Mouse (Mus musculus) limb, embryonic 12.5 days (tissue): Measurements from ENCODE around the gene Tnp2. TPM values are rescaled to one million over a fixed set of nuclear protein-coding genes. Genes with fewer than 3 reads are reported as not detected.

Experiments used
- ATAC-seq: fragments of 200-750 bp; cut with Nextera tagmentation; 2 replicates; pipeline ENCODE4 v1.8.0; 2017; ENCODE audit warnings: low read depth, moderate TSS enrichment; ENCODE audit not compliant: insufficient number of reproducible peaks, insufficient read depth, low FRiP score, low TSS enrichment
- H3K27ac ChIP-seq: fragments of 300-500 bp; sonication (generic); 2 replicates; pipeline ENCODE4 v1.5.1; 2016; ENCODE audit warnings: mild to moderate bottlenecking, moderate library complexity
- H3K27me3 ChIP-seq: fragments of 300-500 bp; sonication (generic); 2 replicates; pipeline ENCODE4 v1.6.1; 2016; ENCODE audit warnings: mild to moderate bottlenecking, moderate library complexity
- H3K36me3 ChIP-seq: fragments of 300-500 bp; sonication (generic); 2 replicates; pipeline ENCODE4 v1.6.1; 2016; ENCODE audit warnings: mild to moderate bottlenecking, moderate library complexity
- H3K4me1 ChIP-seq: fragments of 300-500 bp; sonication (generic); replicated peaks from 2 replicates; pipeline ENCODE4 v1.6.1; 2016
- H3K4me2 ChIP-seq: fragments of 300-500 bp; sonication (generic); 2 replicates; pipeline ENCODE4 v1.6.1; 2016; ENCODE audit warnings: mild to moderate bottlenecking, moderate library complexity
- H3K4me3 ChIP-seq: fragments of 300-500 bp; sonication (generic); replicated peaks from 2 replicates; pipeline ENCODE4 v1.5.1; 2016; ENCODE audit warnings: mild to moderate bottlenecking
- H3K9ac ChIP-seq: fragments of 300-500 bp; sonication (generic); replicated peaks from 2 replicates; pipeline ENCODE4 v1.6.1; 2016; ENCODE audit warnings: mild to moderate bottlenecking, moderate library complexity
- H3K9me3 ChIP-seq: fragments of 300-500 bp; sonication (generic); 2 replicates; pipeline ENCODE4 v1.6.1; 2016; ENCODE audit warnings: mild to moderate bottlenecking, moderate library complexity
- WGBS: fragments of 180-500 bp; shearing (Covaris S2); methylation state at CpG from one replicate; pipeline ENCODE4 v1.1.7; 2016; 5-methylcytosine and 5-hydroxymethylcytosine counted together
- polyA plus RNA-seq: library from polyadenylated mRNA; unstranded; fragments of >200 nt; fragmentation: Nextera tagmentation; extraction: Ambion mirVana; gene quantifications from 2 replicates; pipeline ENCODE4 v1.2.1, GENCODE M21; 2016

The Tnp2 gene
- polyA plus RNA-seq = not detected in 2 replicates

- Histone ChIP-seq H3K27me3 (peaks cover 10% of the 10 kb centered on the region), H3K4me3 (no peak within 1 kb of the TSS), H3K4me1 (peaks cover 31% of the 10 kb centered on the region), H3K36me3 (no peaks in the 10 kb centered on the region), H3K27ac (no peak within 1 kb of the TSS), H3K9ac (no peak within 1 kb of the TSS), H3K4me2 (no peak within 1 kb of the TSS), H3K9me3 (no peaks in the 10 kb centered on the region)
- no peak for ATAC-seq
- 44% methylated on average over 16 of the region's 16 CpGs for WGBS
Measured at GRCm38 (mm10) chr16:10788271-10788670, at the start of gene Tnp2. Tnp2 (minus strand) TSS chr16:10788660.

GRCm38 (mm10) chr16:10837903-10838302 lies 49.4 kb upstream of the Tnp2 start:
- WGBS = 90% methylated on average over 1 of the region's 1 CpGs
- Histone ChIP-seq H3K27ac (peak overlapping the region; percentile 60; the same call in 1 of the 2 replicates), H3K4me1 (peaks cover 40% of the 10 kb centered on the region), H3K27me3 (no peaks in the 10 kb centered on the region), H3K9me3 (no peaks in the 10 kb centered on the region), H3K4me2 (no peak overlapping the region), H3K4me3 (no peak overlapping the region), H3K36me3 (peaks cover 14% of the 10 kb centered on the region; the same call in 1 of the 2 replicates), H3K9ac (no peak overlapping the region)
- ATAC-seq = no peak

GRCm38 (mm10) chr16:10837250-10837649 lies 48.8 kb upstream of the Tnp2 start:
- Histone ChIP-seq H3K36me3 (peaks cover 14% of the 10 kb centered on the region; the same call in 1 of the 2 replicates), H3K4me3 (no peak overlapping the region), H3K27ac (no peak overlapping the region), H3K9me3 (no peaks in the 10 kb centered on the region), H3K4me2 (no peak overlapping the region), H3K27me3 (no peaks in the 10 kb centered on the region), H3K9ac (no peak overlapping the region), H3K4me1 (peaks cover 38% of the 10 kb centered on the region)
- ATAC-seq = no peak
- 90% methylated on average over 3 of the region's 3 CpGs for WGBS

- no peaks in the 10 kb centered on the region for H3K9me3 ChIP-seq
- H3K9ac ChIP-seq = no peak overlapping the region
- H3K27ac ChIP-seq = no peak overlapping the region
- no peak overlapping the region; the same call in 1 of the 2 replicates for H3K4me3 ChIP-seq
- peaks cover 36% of the 10 kb centered on the region for H3K4me1 ChIP-seq
- peaks cover 14% of the 10 kb centered on the region; the same call in 1 of the 2 replicates for H3K36me3 ChIP-seq
- ATAC-seq = no peak
- no peak overlapping the region for H3K4me2 ChIP-seq
- no peaks in the 10 kb centered on the region for H3K27me3 ChIP-seq
- WGBS = 91% methylated on average over 3 of the region's 3 CpGs
Measured at GRCm38 (mm10) chr16:10836388-10836787, 47.9 kb upstream of the Tnp2 start.

- Histone ChIP-seq H3K27me3 (no peaks in the 10 kb centered on the region), H3K9me3 (no peaks in the 10 kb centered on the region), H3K9ac (peak within 1 kb of the TSS; percentile 90), H3K4me2 (peak within 1 kb of the TSS; percentile 82), H3K4me1 (peaks cover 34% of the 10 kb centered on the region), H3K36me3 (peaks cover 2% of the 10 kb centered on the region; the same call in 1 of the 2 replicates), H3K27ac (peak within 1 kb of the TSS; percentile 96), H3K4me3 (peak within 1 kb of the TSS; percentile 88)
- ATAC-seq = peak; percentile 89
- under 1% methylated on average over 64 of the region's 69 CpGs for WGBS
Measured at GRCm38 (mm10) chr16:10834911-10835587, 46.6 kb upstream of the Tnp2 start, which contains the start of gene Rmi2. Rmi2 (plus strand) TSS chr16:10835059.

- WGBS = 12% methylated on average over 12 of the region's 12 CpGs
- Histone ChIP-seq H3K36me3 (no peaks in the 10 kb centered on the region), H3K9ac (peak overlapping the region; percentile 90), H3K9me3 (no peaks in the 10 kb centered on the region), H3K4me1 (peaks cover 29% of the 10 kb centered on the region), H3K4me2 (peak overlapping the region; percentile 82), H3K27me3 (no peaks in the 10 kb centered on the region), H3K27ac (no peak overlapping the region; the same call in 1 of the 2 replicates), H3K4me3 (peak overlapping the region; percentile 88)
- ATAC-seq = no peak
Measured at GRCm38 (mm10) chr16:10834542-10834910, 46.1 kb upstream of the Tnp2 start.

- H3K4me1 ChIP-seq = peaks cover 21% of the 10 kb centered on the region
- 0 out of 2 replicates have a peak, but pooled peaks cover under 1% of the 10 kb centered on the region for H3K9me3 ChIP-seq
- no peak overlapping the region for H3K4me3 ChIP-seq
- no peak overlapping the region for H3K9ac ChIP-seq
- ATAC-seq = no peak
- 55% methylated on average over 4 of the region's 4 CpGs for WGBS
- no peaks in the 10 kb centered on the region for H3K36me3 ChIP-seq
- H3K27ac ChIP-seq = no peak overlapping the region
- H3K27me3 ChIP-seq = no peaks in the 10 kb centered on the region
- no peak overlapping the region for H3K4me2 ChIP-seq
Measured at GRCm38 (mm10) chr16:10828461-10828805, 40.0 kb upstream of the Tnp2 start.

GRCm38 (mm10) chr16:10827766-10828460 lies 39.5 kb upstream of the Tnp2 start:
- Histone ChIP-seq H3K9me3 (0 out of 2 replicates have a peak, but pooled peaks cover 2% of the 10 kb centered on the region), H3K4me2 (no peak overlapping the region), H3K27ac (no peak overlapping the region), H3K4me1 (peaks cover 21% of the 10 kb centered on the region), H3K4me3 (no peak overlapping the region), H3K27me3 (no peaks in the 10 kb centered on the region), H3K36me3 (no peaks in the 10 kb centered on the region), H3K9ac (no peak overlapping the region)
- no peak for ATAC-seq
- 75% methylated on average over 7 of the region's 7 CpGs for WGBS

GRCm38 (mm10) chr16:10827269-10827668 lies 38.8 kb upstream of the Tnp2 start:
- Histone ChIP-seq H3K9me3 (0 out of 2 replicates have a peak, but pooled peaks cover 2% of the 10 kb centered on the region), H3K4me3 (no peak overlapping the region), H3K36me3 (no peaks in the 10 kb centered on the region), H3K4me2 (no peak overlapping the region), H3K4me1 (peaks cover 21% of the 10 kb centered on the region), H3K9ac (no peak overlapping the region), H3K27me3 (no peaks in the 10 kb centered on the region), H3K27ac (no peak overlapping the region)
- 89% methylated on average over 9 of the region's 9 CpGs for WGBS
- no peak for ATAC-seq

- Histone ChIP-seq H3K9me3 (0 out of 2 replicates have a peak, but pooled peaks cover 2% of the 10 kb centered on the region), H3K36me3 (no peaks in the 10 kb centered on the region), H3K4me3 (no peak overlapping the region), H3K27ac (0 out of 2 replicates have a peak overlapping the region, but pooled peaks have one; percentile 12), H3K4me1 (peaks cover 29% of the 10 kb centered on the region), H3K9ac (no peak overlapping the region), H3K4me2 (no peak overlapping the region), H3K27me3 (no peaks in the 10 kb centered on the region)
- ATAC-seq = no peak
- 64% methylated on average over 4 of the region's 4 CpGs for WGBS
Measured at GRCm38 (mm10) chr16:10825840-10826239, 37.4 kb upstream of the Tnp2 start.

- ATAC-seq = no peak
- WGBS = 85% methylated on average over 1 of the region's 1 CpGs
- H3K27me3 ChIP-seq = no peaks in the 10 kb centered on the region
- H3K36me3 ChIP-seq = no peaks in the 10 kb centered on the region
- H3K9me3 ChIP-seq = 0 out of 2 replicates have a peak, but pooled peaks cover 2% of the 10 kb centered on the region
- no peak overlapping the region for H3K4me2 ChIP-seq
- no peak overlapping the region for H3K9ac ChIP-seq
- H3K27ac ChIP-seq = no peak overlapping the region
- no peak overlapping the region for H3K4me3 ChIP-seq
- H3K4me1 ChIP-seq = peaks cover 33% of the 10 kb centered on the region
Measured at GRCm38 (mm10) chr16:10824536-10824935, 36.1 kb upstream of the Tnp2 start.
